Mouse (Mus musculus) MEL (cell line): ENCODE results near the gene Gm20431. TPM values are rescaled to one million over a fixed set of nuclear protein-coding genes. Genes with fewer than 3 reads are reported as not detected.

Source experiments
- DNase-seq: peaks from one replicate; pipeline ENCODE4 v3.0.0; 2011; ENCODE audit warnings: low read depth, low spot score
- H3K27ac ChIP-seq: 2 replicates; pipeline ENCODE4 v1.5.1; 2012; ENCODE audit warnings: low read depth, mild to moderate bottlenecking, control low read depth, low read length, moderate library complexity; ENCODE audit not compliant: control insufficient read depth
- H3K27me3 ChIP-seq, 2 experiments: fragments of 150-350 bp in 1 of 2; sonication (generic) in 1 of 2; 2 replicates each; pipeline ENCODE4 v1.6.1; 2012; ENCODE audit warnings: low read length in 2 of 2, mild to moderate bottlenecking in 2 of 2, improper control_type of control experiment in 1 of 2, moderate library complexity in 1 of 2; ENCODE audit not compliant: insufficient read depth in 2 of 2, control insufficient read depth in 1 of 2
- H3K36me3 ChIP-seq, 2 experiments: 2 replicates each; pipeline ENCODE4 v1.6.1; 2012 to 2014; ENCODE audit warnings: low read length in 2 of 2, improper control_type of control experiment in 1 of 2, inconsistent platforms in 1 of 2, mild to moderate bottlenecking in 1 of 2; ENCODE audit not compliant: insufficient read depth in 2 of 2, control insufficient read depth in 1 of 2
- H3K4me1 ChIP-seq, 2 experiments: fragments of 150-350 bp in 1 of 2; sonication (generic) in 1 of 2; 2 replicates each; pipeline ENCODE4 v1.6.1; 2012; ENCODE audit warnings: low read length in 2 of 2, improper control_type of control experiment in 1 of 2, mild to moderate bottlenecking in 1 of 2; ENCODE audit not compliant: insufficient read depth in 2 of 2, control insufficient read depth in 1 of 2
- H3K4me3 ChIP-seq, 2 experiments: fragments of 150-350 bp in 1 of 2; sonication (generic) in 1 of 2; 2 replicates each; pipeline ENCODE4 v1.5.1; 2012; ENCODE audit warnings: low read depth in 2 of 2, low read length in 2 of 2, mild to moderate bottlenecking in 2 of 2, moderate library complexity in 2 of 2, control low read depth in 1 of 2, improper control_type of control experiment in 1 of 2; ENCODE audit not compliant: control insufficient read depth in 1 of 2, insufficient read depth in 1 of 2
- H3K79me2 ChIP-seq: 2 replicates; pipeline ENCODE4 v1.6.1; 2012; ENCODE audit warnings: mild to moderate bottlenecking, low read length, moderate library complexity; ENCODE audit not compliant: control insufficient read depth, poor library complexity, insufficient read depth
- H3K9ac ChIP-seq: 2 replicates; pipeline ENCODE4 v1.6.1; 2012; ENCODE audit warnings: low read depth, mild to moderate bottlenecking, control low read depth, low read length, moderate library complexity; ENCODE audit not compliant: control insufficient read depth, poor library complexity, severe bottlenecking
- H3K9me3 ChIP-seq: fragments of 150-350 bp; sonication (generic); replicated peaks from 2 replicates; pipeline ENCODE4 v1.6.1; 2012; ENCODE audit warnings: mild to moderate bottlenecking, low read length, improper control_type of control experiment, moderate library complexity; ENCODE audit not compliant: insufficient read depth
- BHLHE40 ChIP-seq: IDR thresholded peaks from 2 replicates; pipeline ENCODE4 v1.6.1; 2012; ENCODE audit warnings: low read depth, mild to moderate bottlenecking, inconsistent platforms, low read length, improper control_type of control experiment, borderline replicate concordance
- CHD1 ChIP-seq: IDR thresholded peaks from 2 replicates; pipeline ENCODE4 v1.6.1; 2012; ENCODE audit warnings: low read depth, mild to moderate bottlenecking, inconsistent platforms, low read length, improper control_type of control experiment
- CHD2 ChIP-seq: IDR thresholded peaks from 2 replicates; pipeline ENCODE4 v1.6.1; 2011; ENCODE audit warnings: low read length, improper control_type of control experiment
- CTCF ChIP-seq, 3 experiments: IDR thresholded peaks in 2 of 3; conservative IDR thresholded peaks in 1 of 3; 2 replicates each; pipeline ENCODE4 v1.5.1; 2011 to 2012; ENCODE audit warnings: low read length in 3 of 3, low read depth in 2 of 3, mild to moderate bottlenecking in 2 of 3, improper control_type of control experiment in 1 of 3, inconsistent platforms in 1 of 3, mixed read lengths in 1 of 3, moderate library complexity in 1 of 3; ENCODE audit not compliant: control insufficient read depth in 1 of 3, insufficient read depth in 1 of 3, poor library complexity in 1 of 3, severe bottlenecking in 1 of 3
- EP300 ChIP-seq, 2 experiments: IDR thresholded peaks; 2 replicates each; pipeline ENCODE4 v1.6.1; 2011; ENCODE audit warnings: improper control_type of control experiment in 2 of 2, low read length in 2 of 2, low read depth in 1 of 2, mild to moderate bottlenecking in 1 of 2
- ETS1 ChIP-seq: IDR thresholded peaks from 2 replicates; pipeline ENCODE4 v1.6.1; 2012; ENCODE audit warnings: low read depth, mild to moderate bottlenecking, inconsistent platforms, low read length, improper control_type of control experiment, moderate library complexity
- GABPA ChIP-seq: IDR thresholded peaks from 2 replicates; pipeline ENCODE4 v1.6.1; 2012; ENCODE audit warnings: low read depth, mild to moderate bottlenecking, inconsistent platforms, low read length, improper control_type of control experiment, moderate library complexity
- GATA1 ChIP-seq: IDR thresholded peaks from 2 replicates; pipeline ENCODE4 v1.6.1; 2011; ENCODE audit warnings: low read depth, low read length, improper control_type of control experiment
- HCFC1 ChIP-seq: IDR thresholded peaks from 2 replicates; pipeline ENCODE4 v1.6.1; 2012; ENCODE audit warnings: low read depth, mild to moderate bottlenecking, inconsistent platforms, low read length, improper control_type of control experiment, moderate library complexity
- JUND ChIP-seq: IDR thresholded peaks from 2 replicates; pipeline ENCODE4 v1.6.1; 2011; ENCODE audit warnings: low read depth, mild to moderate bottlenecking, improper control_type of control experiment, low read length
- MAFK ChIP-seq: IDR thresholded peaks from 2 replicates; pipeline ENCODE4 v1.6.1; 2011; ENCODE audit warnings: low read depth, mild to moderate bottlenecking, low read length, improper control_type of control experiment, borderline replicate concordance
- MAZ ChIP-seq: IDR thresholded peaks from 2 replicates; pipeline ENCODE4 v1.6.1; 2012; ENCODE audit warnings: low read depth, mild to moderate bottlenecking, inconsistent platforms, low read length, improper control_type of control experiment
- NRF1 ChIP-seq: IDR thresholded peaks from 2 replicates; pipeline ENCODE4 v1.6.1; 2014; ENCODE audit warnings: low read depth, mild to moderate bottlenecking, inconsistent platforms, low read length, improper control_type of control experiment, moderate library complexity; ENCODE audit not compliant: poor library complexity, insufficient read depth, severe bottlenecking
- POLR2A ChIP-seq, 2 experiments: IDR thresholded peaks; 2 replicates each; pipeline ENCODE4 v1.6.1; 2011 to 2012; ENCODE audit warnings: low read length in 2 of 2, mild to moderate bottlenecking in 2 of 2, control low read depth in 1 of 2, improper control_type of control experiment in 1 of 2, low read depth in 1 of 2, moderate library complexity in 1 of 2; ENCODE audit not compliant: control insufficient read depth in 1 of 2, insufficient read depth in 1 of 2, poor library complexity in 1 of 2
- RAD21 ChIP-seq: IDR thresholded peaks from 2 replicates; pipeline ENCODE4 v1.6.1; 2011; ENCODE audit warnings: mild to moderate bottlenecking, low read depth, low read length, improper control_type of control experiment
- RCOR1 ChIP-seq: IDR thresholded peaks from 2 replicates; pipeline ENCODE4 v1.6.1; 2012; ENCODE audit warnings: low read depth, mild to moderate bottlenecking, inconsistent platforms, low read length, improper control_type of control experiment
- SMC3 ChIP-seq: IDR thresholded peaks from 2 replicates; pipeline ENCODE4 v1.6.1; 2011; ENCODE audit warnings: low read depth, low read length, improper control_type of control experiment
- TAL1 ChIP-seq: IDR thresholded peaks from 2 replicates; pipeline ENCODE4 v1.6.1; 2012; ENCODE audit warnings: mild to moderate bottlenecking, inconsistent platforms, low read length, moderate library complexity, mixed read lengths
- TCF12 ChIP-seq: IDR thresholded peaks from 2 replicates; pipeline ENCODE4 v1.6.1; 2014; ENCODE audit warnings: low read depth, mild to moderate bottlenecking, inconsistent platforms, low read length, improper control_type of control experiment, moderate library complexity
- UBTF ChIP-seq: IDR thresholded peaks from 2 replicates; pipeline ENCODE4 v1.6.1; 2012; ENCODE audit warnings: low read depth, mild to moderate bottlenecking, inconsistent platforms, low read length, improper control_type of control experiment, moderate library complexity, borderline replicate concordance; ENCODE audit not compliant: insufficient read depth
- USF2 ChIP-seq, 2 experiments: IDR thresholded peaks; 2 replicates each; pipeline ENCODE4 v1.6.1; 2011 to 2012; ENCODE audit warnings: improper control_type of control experiment in 2 of 2, low read length in 2 of 2, borderline replicate concordance in 1 of 2, inconsistent platforms in 1 of 2, low read depth in 1 of 2, mild to moderate bottlenecking in 1 of 2; ENCODE audit not compliant: insufficient read depth in 1 of 2
- ZKSCAN1 ChIP-seq: IDR thresholded peaks from 2 replicates; pipeline ENCODE4 v1.6.1; 2012; ENCODE audit warnings: low read depth, mild to moderate bottlenecking, inconsistent platforms, low read length, improper control_type of control experiment, moderate library complexity
- ZMIZ1 ChIP-seq: IDR thresholded peaks from 2 replicates; pipeline ENCODE4 v1.6.1; 2012; ENCODE audit warnings: low read depth, mild to moderate bottlenecking, inconsistent platforms, low read length, improper control_type of control experiment, moderate library complexity
- polyA plus RNA-seq, 2 experiments: library from polyadenylated mRNA; stranded (reverse) in 1 of 2; unstranded in 1 of 2; fragments of >175 nt in 1 of 2; fragments of >200 nt in 1 of 2; gene quantifications; 2 replicates each; pipeline versions ENCODE4 v1.2.1 to v1.2.4; 2012; ENCODE audit warnings: low replicate concordance in 2 of 2, low read depth in 1 of 2; ENCODE audit not compliant: insufficient read length in 2 of 2, insufficient read depth in 1 of 2, missing spikeins in 1 of 2
- total RNA-seq: library from RNA; depleted of rRNA; stranded (reverse); fragments of 300-350 nt; gene quantifications from 2 replicates; pipeline ENCODE4 v1.2.3, GENCODE M21; 2012

Gene Gm20431
- total and polyA plus RNA-seq, 3 experiments = 5.9 to 8.1 TPM; not detected in 1

GRCm38 (mm10) chr2:167691871-167692661 lies 30.8 kb upstream of the Gm20431 start:
- H3K36me3 ChIP-seq = peaks cover 2 to 18% of the 10 kb centered on the region in 2 experiments; a peak in 3 of 4 replicates
- no peak overlapping the region; the same call in 1 of the 2 replicates for H3K9ac ChIP-seq
- peaks cover 30% of the 10 kb centered on the region for H3K79me2 ChIP-seq
- DNase-seq = no peak
- TF ChIP-seq TAL1 (no peak), CHD2 (no peak), RAD21 (no peak), JUND (no peak), NRF1 (no peak), CTCF (IDR thresholded peaks at IDR 0.05 in 2 of 3, conservative IDR thresholded peaks at IDR 0.05 in 1 of 3; ENCODE audit: control insufficient read depth in 1 of 3, insufficient read depth in 1 of 3, low read depth in 2 of 3, low read length in 3 of 3, poor library complexity in 1 of 3, severe bottlenecking in 1 of 3) (no peak), ETS1 (no peak), BHLHE40 (no peak)
- no peaks in the 10 kb centered on the region for H3K9me3 ChIP-seq
- H3K4me1 ChIP-seq = peaks cover 8 to 26% of the 10 kb centered on the region in 2 experiments; a peak in 3 of 4 replicates
- no peak overlapping the region for H3K27ac ChIP-seq
- H3K4me3 ChIP-seq = peak overlapping the region in 1 of 2 experiments; percentile 73; a peak in 1 of 4 replicates
- no peaks in the 10 kb centered on the region for H3K27me3 ChIP-seq

- peaks cover 30% of the 10 kb centered on the region for H3K79me2 ChIP-seq
- no peaks in the 10 kb centered on the region for H3K9me3 ChIP-seq
- H3K27ac ChIP-seq = no peak overlapping the region
- H3K4me3 ChIP-seq = peak overlapping the region; percentile 73 to 96; a peak in 3 of 4 replicates
- no peak for DNase-seq
- H3K4me1 ChIP-seq = peaks cover 11 to 27% of the 10 kb centered on the region in 2 experiments
- no peaks in the 10 kb centered on the region for H3K27me3 ChIP-seq
- peak overlapping the region; percentile 82 for H3K9ac ChIP-seq
- peaks cover 2 to 19% of the 10 kb centered on the region in 2 experiments; a peak in 3 of 4 replicates for H3K36me3 ChIP-seq
- TF ChIP-seq SMC3 = no peak
- no peak for TF ChIP-seq RCOR1
- TF ChIP-seq MAZ = no peak
- no peak for TF ChIP-seq CHD1
- TF ChIP-seq HCFC1 = no peak
- TF ChIP-seq TCF12 = no peak
- TF ChIP-seq ZMIZ1 = no peak
- no peak for TF ChIP-seq USF2 (IDR thresholded peaks at IDR 0.05; ENCODE audit: borderline replicate concordance in 1 of 2, insufficient read depth in 1 of 2, low read depth in 1 of 2, low read length in 2 of 2)
- no peak for TF ChIP-seq GABPA
- TF ChIP-seq MAFK = no peak
- no peak for TF ChIP-seq GATA1
- TF ChIP-seq JUND = no peak
- no peak for TF ChIP-seq CHD2
- no peak for TF ChIP-seq UBTF
- TF ChIP-seq ETS1 = no peak
- TF ChIP-seq POLR2A (IDR thresholded peaks at IDR 0.05; ENCODE audit: control insufficient read depth in 1 of 2, insufficient read depth in 1 of 2, low read depth in 1 of 2, low read length in 2 of 2, poor library complexity in 1 of 2) = no peak
- no peak for TF ChIP-seq TAL1
- TF ChIP-seq ZKSCAN1 = no peak
- TF ChIP-seq EP300 (IDR thresholded peaks at IDR 0.05; ENCODE audit: low read depth in 1 of 2, low read length in 2 of 2) = no peak
These were observed 30.1 kb upstream of the Gm20431 start for GRCm38 (mm10) chr2:167691410-167691809.
